Mouse (Mus musculus) testis, postnatal 14 days (tissue): ENCODE data around the gene Mark4.
A peak's percentile ranks its signal among the peaks of the same experiment; 100 is the strongest.

ENCODE experiments used
- DNase-seq: peaks from one replicate; pipeline ENCODE4 v3.0.0; 2021; ENCODE audit warnings: low spot score

Mark4 gene

DNA sequence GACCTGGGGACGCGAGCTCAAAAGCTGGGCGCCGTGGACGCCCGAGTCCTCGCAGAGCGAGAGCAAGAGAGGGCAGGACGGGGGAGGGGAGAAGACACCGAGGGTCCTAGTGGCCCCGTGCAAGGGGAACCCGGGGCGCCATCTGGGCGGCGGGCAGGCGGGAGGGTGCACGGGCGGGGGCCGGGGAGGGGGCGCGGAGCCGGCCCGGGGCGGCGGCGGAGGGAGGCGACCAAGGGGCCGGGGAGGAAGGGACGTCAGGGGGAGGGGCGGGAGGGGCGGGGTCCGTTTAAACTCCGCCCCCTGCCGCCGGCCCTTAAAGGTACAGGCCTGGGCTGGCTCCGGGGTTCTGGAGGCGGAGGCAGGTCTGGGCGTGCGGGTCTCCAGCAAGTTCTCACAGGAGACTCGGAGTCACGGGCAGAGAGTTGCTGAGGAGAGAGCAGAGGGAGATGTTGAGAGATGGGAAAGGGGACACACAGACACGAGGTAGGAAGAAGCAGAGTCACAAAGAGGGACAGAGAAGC, at the start of gene Mark4:
Gene Mark4, minus strand, starts transcription at position 231 of the 521 bp plus-strand sequence.
- peak; percentile 83 for DNase-seq

GRCm38 (mm10) chr7:19507612-19507981, 49.0 kb upstream of the Mark4 start:
- no peak for DNase-seq

DNA sequence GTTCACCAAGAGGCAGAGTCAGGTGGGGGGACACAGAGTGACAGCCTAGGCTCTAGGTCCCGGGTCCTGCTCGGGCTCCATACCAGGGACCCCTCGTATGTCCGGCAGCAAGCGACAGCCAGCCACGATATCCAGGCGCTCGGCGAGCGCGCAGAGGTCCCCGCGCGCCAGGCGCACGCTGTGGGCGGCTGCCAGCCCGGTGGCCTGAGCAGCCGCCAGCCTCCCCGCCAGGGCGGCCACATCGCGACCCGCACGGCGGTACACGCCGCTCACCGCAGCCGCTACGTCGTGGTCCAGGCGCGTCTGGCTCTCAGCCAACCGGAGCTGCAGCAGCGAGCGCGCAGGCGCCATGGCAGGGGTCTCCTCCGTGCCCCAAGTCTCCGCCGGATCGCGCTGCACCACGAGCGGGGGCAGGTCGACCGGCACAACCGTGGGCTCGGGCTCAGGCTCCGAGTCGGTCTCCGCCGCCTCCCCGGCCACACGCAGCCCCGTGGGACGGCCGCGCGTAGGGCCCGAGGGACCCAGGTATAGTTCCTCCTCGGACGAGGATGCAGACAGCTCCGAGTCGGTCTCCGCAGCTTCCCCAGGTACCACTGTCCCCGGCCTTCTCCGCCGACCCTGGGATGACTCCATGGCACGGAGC, 48.5 kb upstream of the Mark4 start:
- peak; percentile 60 for DNase-seq

DNA sequence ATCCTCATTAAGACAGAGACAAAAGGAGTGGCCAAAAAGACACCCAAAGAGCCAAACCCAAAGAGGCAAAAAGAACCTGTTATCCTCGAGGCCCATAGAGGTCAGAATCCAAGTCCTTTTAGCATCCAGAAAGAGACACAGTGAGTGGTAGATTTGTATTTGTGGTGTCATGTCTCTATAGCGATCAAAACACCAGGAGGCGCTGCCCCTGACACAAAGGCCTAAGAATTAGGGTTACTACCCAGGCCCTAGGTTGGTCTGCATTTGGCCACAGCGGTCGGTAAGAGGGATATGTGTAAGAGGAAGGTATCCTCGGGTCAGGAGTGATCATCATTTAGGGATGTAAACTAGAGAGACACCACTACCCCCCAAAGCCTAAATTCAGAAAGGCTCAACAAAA, 47.7 kb upstream of the Mark4 start:
- DNase-seq = no peak

GRCm38 (mm10) chr7:19503481-19504068, 45.0 kb upstream of the Mark4 start:
- no peak for DNase-seq

DNA sequence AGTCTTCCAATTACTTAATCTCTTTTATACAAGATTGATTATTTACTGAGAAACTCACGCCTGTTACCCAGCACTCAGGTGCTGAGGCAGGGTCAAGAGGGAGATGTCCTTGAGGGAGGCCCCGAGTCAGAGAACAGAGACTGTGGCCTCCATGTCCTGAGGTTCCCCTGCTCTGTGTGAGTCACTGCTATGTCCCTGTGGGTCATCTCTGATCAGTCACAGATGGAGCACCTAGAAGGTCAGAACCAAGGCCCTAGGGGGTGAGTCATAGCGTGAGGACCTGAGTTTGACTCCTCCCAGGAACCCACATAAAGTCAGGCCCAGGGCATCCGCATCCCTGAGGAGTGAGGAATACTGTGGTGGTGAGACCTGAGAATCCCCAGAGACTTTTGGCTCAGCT, 43.0 kb upstream of the Mark4 start:
- DNase-seq = no peak

DNA sequence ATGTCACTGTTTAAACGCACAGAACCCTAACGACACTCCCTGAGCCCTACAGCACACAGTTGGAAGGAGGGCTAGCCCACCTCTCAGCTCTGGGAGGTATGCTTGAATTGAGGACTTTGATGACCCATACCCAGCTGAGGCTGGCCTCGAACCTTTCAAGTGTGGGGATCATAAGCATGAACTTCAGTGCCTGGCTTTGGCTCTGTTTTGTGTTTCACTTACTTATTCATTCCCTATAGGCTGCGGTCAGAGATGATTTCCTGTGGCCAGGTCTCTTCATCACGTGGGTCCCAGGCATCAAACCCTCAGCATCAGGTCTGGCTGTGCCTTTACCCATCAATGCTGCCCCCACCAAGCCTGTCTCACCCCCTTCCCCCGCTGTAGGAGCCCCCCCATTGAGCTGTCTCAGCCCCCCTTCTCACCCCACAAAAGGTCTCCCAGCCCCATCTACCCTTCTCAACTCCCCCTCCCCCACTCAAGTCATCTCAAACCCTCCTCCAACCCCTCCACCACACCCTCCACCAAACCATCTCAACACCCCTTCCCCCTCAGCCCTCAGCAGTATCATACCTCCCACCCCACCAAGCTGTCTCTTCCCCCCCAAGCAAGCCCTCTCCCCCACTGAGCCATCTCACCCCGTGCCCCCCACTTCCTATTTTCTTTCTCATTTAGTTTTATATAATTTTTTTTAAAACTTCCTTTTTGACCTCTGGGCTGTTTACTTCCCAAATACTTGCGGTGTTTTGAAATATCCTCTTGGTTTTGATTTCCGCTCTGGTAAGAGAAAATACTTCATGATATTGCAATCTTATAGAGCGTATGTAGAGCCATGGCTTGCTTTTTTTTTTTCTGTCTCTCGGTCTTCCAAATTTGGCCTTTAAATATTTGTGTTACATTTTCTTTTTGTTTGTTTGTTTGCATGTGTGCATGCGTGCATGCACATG, 42.1 kb upstream of the Mark4 start:
- no peak for DNase-seq

DNA sequence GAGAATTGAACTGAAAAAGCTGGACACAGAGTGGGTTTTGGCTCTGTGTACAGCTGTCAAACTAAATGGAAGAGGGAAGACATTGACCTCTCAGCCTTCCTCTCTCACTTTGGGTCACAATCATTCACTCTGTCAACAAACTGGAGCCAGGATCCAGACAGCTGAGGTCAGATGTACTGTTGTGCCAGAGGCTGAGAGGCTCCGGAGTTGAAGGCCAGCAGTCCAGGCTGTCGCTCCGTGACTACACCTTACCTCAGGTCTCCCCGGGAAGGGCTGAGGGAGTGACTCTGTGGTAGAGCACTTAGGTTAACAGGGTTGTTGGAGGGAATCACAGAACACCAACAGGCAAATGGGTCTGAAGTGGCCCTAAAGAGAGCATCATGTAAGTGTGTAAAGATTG, 39.7 kb upstream of the Mark4 start:
- no peak for DNase-seq

GRCm38 (mm10) chr7:19496214-19496555, 37.6 kb upstream of the Mark4 start:
- no peak for DNase-seq

DNA sequence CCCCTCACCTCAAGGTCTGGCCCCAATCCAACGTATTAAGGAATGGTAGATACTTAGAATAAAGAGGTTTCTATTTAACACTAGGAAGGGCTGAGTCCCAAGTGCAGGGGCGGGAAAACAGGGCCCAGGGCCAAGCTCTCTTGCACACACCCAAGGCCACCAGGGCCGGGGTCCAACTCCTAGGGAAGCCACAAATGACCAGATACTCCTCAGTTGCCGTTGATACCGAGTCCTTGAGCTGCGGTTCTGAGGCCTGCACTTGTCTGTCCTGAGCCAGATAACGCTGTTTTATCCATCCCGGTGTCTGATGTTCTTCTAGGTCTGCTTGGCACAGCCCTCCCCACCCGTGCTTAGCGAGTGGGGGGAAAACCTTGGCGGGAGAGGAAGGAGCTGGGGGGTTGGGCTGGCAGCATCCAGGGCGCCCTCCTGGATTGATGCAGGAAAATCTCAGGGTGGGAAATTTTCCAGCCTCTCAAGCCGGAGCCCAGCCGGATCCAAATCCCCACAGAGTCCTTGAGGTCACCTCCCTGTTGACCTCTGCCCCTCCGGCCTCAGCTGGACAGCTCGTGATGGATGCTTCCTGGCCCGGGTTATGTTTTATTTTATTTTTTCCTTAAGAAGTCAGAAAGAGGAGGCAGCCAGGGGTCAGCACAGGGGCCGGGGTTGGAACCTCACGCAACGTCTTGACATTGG, 37.0 kb upstream of the Mark4 start:
- DNase-seq = peak; percentile 90

DNA sequence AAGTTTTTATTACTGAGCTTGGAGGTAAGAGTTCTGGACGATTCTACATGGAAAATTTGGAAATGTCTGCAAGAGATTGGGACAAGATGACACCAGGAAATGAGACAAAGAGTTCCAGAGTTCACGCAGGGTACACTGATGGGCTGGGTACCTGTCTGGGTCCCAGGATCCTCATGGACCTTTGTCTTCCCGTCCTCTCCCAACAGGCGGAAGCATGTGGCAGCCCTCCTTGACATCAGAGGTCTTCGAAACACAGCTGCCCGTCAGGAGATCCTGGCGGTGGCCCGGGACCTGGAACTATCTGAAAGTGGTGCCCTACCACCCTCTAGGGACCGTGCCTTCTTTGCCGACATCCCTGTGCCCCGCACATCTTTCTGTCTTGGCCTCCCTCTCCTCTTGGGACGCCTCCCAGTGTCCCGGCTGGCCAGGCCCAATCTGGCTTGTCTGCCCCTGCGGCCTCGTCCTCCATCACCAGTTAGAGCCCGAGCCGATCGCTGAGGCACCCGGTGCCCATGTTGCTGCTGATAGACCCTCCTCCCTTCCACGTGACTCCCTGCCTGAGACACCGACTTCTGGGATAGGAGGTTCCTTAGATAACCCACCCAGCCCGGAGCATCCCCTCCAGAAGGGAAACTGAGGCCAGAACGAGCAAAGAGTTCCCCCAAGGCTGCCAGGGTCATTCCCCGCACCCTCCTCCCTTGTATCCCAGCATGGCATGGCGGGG, 36.3 kb upstream of the Mark4 start:
- DNase-seq = no peak

- no peak for DNase-seq
Observed at GRCm38 (mm10) chr7:19491731-19492130, 33.1 kb upstream of the Mark4 start.

GRCm38 (mm10) chr7:19489525-19489924, 30.9 kb upstream of the Mark4 start:
- no peak for DNase-seq

- no peak for DNase-seq
Observed at GRCm38 (mm10) chr7:19486549-19486948, 27.9 kb upstream of the Mark4 start.

GRCm38 (mm10) chr7:19485488-19485887, 26.9 kb upstream of the Mark4 start:
- DNase-seq = no peak

GRCm38 (mm10) chr7:19483281-19483680, 24.7 kb upstream of the Mark4 start:
- no peak for DNase-seq

GRCm38 (mm10) chr7:19477624-19478384, 19.2 kb upstream of the Mark4 start:
- no peak for DNase-seq

DNA sequence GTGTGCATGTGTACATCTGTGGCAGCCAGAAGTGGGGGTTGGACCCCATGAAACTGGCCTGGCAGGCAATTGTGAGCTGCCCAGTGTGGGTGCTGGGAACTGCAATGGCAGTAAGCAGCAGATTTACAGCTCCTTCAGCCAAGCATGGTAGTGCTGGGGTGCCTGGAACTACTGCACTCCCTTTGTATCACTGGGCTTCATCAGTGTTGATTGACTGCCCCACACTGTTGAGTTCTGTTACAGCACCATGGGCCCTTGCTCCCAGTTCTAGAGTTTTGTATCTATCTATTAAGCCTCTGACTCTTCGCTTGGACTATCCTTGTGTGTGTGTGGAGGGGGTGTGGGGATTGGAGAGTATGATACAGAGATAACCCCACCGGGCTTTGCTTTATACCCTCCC, 18.5 kb upstream of the Mark4 start:
- no peak for DNase-seq

- DNase-seq = peak; percentile 79
Observed at GRCm38 (mm10) chr7:19473875-19474443, 15.3 kb upstream of the Mark4 start.

- no peak for DNase-seq
Observed at GRCm38 (mm10) chr7:19472403-19472802, 13.8 kb upstream of the Mark4 start.

DNA sequence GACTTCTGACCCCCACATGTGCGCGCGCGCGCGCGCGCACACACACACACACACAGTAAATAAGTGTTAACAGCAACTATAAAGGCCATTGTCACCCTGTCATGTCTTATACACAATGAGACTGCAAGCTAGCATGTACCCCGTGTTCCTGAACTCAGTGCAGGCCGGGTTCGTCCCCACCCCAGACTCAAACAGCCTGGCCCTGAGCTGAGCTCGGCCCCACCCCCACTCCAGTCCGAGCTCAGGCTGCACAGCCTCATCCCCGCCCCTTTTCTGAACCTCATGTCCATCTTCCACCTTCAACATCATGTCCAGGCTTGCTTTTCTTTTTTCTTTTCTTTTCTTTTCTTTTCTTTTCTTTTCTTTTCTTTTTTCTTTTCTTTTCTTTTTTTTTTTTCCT, 11.7 kb upstream of the Mark4 start:
- DNase-seq = no peak
